Comparison of ENCODE assay signal across 8 mouse cellular contexts in genomic region chr2:116070614-116071425, GRCm38 (mm10). TPM values are rescaled to one million over a fixed set of nuclear protein-coding genes. Genes with fewer than 3 reads are reported as not detected.
DNase-seq lines count a peak whose midpoint lies in the region; ATAC-seq and TF ChIP-seq lines count a peak whose summit lies in the region.
"Had no signal": no experiment of that assay in that cellular context is flagged by ENCODE, and none has a peak within 500 bp of the region (broad histone marks: within the 10 kb centered on the region; RNA-seq: fewer than 3 reads in every experiment).

No protein-coding gene starts in this region.

- TF ChIP-seq CTCF in lung, adult 2 months (IDR thresholded peaks at IDR 0.05; ENCODE audit: insufficient read depth, low read length), result no peak

- H3K9me3 ChIP-seq in forebrain, embryonic 15.5 days, result no peaks in the 10 kb centered on the region
- H3K9me3 ChIP-seq in limb, embryonic 14.5 days (ENCODE audit: control insufficient read depth, low read length), result no peaks in the 10 kb centered on the region
- no peaks in the 10 kb centered on the region for H3K9me3 ChIP-seq in stomach, embryonic 15.5 days

- WGBS in lung, adult 2 months, result 31% methylated on average over 10 of the region's 10 CpGs
- WGBS in forebrain, embryonic 15.5 days, result 6% methylated on average over 10 of the region's 10 CpGs
- 17% methylated on average over 10 of the region's 10 CpGs for WGBS in limb, embryonic 14.5 days
- WGBS in stomach, embryonic 15.5 days, result 22% methylated on average over 10 of the region's 10 CpGs

- TF ChIP-seq POLR2A in lung, adult 2 months (IDR thresholded peaks at IDR 0.05; ENCODE audit: borderline replicate concordance, extremely low read depth, low read depth, low read length), result no peak
- TF ChIP-seq POLR2A in limb, embryonic 14.5 days (IDR thresholded peaks at IDR 0.05; ENCODE audit: borderline replicate concordance, extremely low read depth, insufficient read depth, insufficient read length), result no peak

- peak overlapping the region; percentile 78 for H3K4me2 ChIP-seq in forebrain, embryonic 15.5 days (replicated peaks)
- peak overlapping the region; percentile 41; the same call in 1 of the 2 replicates for H3K4me2 ChIP-seq in limb, embryonic 14.5 days (replicated peaks; ENCODE audit: low read depth, low read length, severe bottlenecking)
- H3K4me2 ChIP-seq in stomach, embryonic 15.5 days, result peak overlapping the region; percentile 71

- no peaks in the 10 kb centered on the region for H3K36me3 ChIP-seq in forebrain, embryonic 15.5 days
- no peaks in the 10 kb centered on the region for H3K36me3 ChIP-seq in limb, embryonic 14.5 days (ENCODE audit: control insufficient read depth, insufficient read depth, low read length)
- H3K36me3 ChIP-seq in stomach, embryonic 15.5 days, result no peaks in the 10 kb centered on the region

- H3K4me3 ChIP-seq in lung, adult 2 months (replicated peaks; ENCODE audit: extremely low read depth, low read depth, low read length), result peak overlapping the region; percentile 11
- peak overlapping the region; percentile 79 for H3K4me3 ChIP-seq in forebrain, embryonic 15.5 days
- H3K4me3 ChIP-seq in limb, embryonic 14.5 days (replicated peaks; ENCODE audit: low read length), result no peak overlapping the region
- peak overlapping the region; percentile 69 for H3K4me3 ChIP-seq in stomach, embryonic 15.5 days (replicated peaks)

- peak overlapping the region; percentile 81 for H3K9ac ChIP-seq in forebrain, embryonic 15.5 days (replicated peaks)
- no peak overlapping the region for H3K9ac ChIP-seq in limb, embryonic 14.5 days (ENCODE audit: low read depth, low read length, severe bottlenecking)
- no peak overlapping the region; the same call in 1 of the 2 replicates for H3K9ac ChIP-seq in stomach, embryonic 15.5 days

- peak overlapping the region; percentile 99 for H3K27ac ChIP-seq in forebrain, embryonic 15.5 days (replicated peaks)
- H3K27ac ChIP-seq in limb, embryonic 14.5 days (replicated peaks; ENCODE audit: low read depth, low read length), result no peak overlapping the region
- H3K27ac ChIP-seq in stomach, embryonic 15.5 days, result peak overlapping the region; percentile 55

- DNase-seq in lung, adult 2 months, result no peak
- DNase-seq in lung, postnatal 36 days, result no peak
- no peak for DNase-seq in limb, embryonic 14.5 days (ENCODE audit: low spot score)
- DNase-seq in ovary, postnatal 14 days (ENCODE audit: low spot score), result no peak
- no peak for DNase-seq in gastrocnemius, adult 8-10 months (ENCODE audit: low spot score in 2 of 2)

- ATAC-seq in forebrain, embryonic 15.5 days (replicated peaks), result no peak
- ATAC-seq in limb, embryonic 14.5 days (ENCODE audit: low FRiP score, low read depth), result no peak
- no peak for ATAC-seq in stomach, embryonic 15.5 days (ENCODE audit: insufficient read depth, low FRiP score, low read depth)

- H3K4me1 ChIP-seq in lung, adult 2 months (ENCODE audit: control insufficient read depth, insufficient read depth, low read length), result no peaks in the 10 kb centered on the region
- peaks cover 34% of the 10 kb centered on the region for H3K4me1 ChIP-seq in forebrain, embryonic 15.5 days
- peaks cover 15% of the 10 kb centered on the region for H3K4me1 ChIP-seq in limb, embryonic 14.5 days (ENCODE audit: control insufficient read depth, insufficient read depth, low read length)
- H3K4me1 ChIP-seq in stomach, embryonic 15.5 days, result no peaks in the 10 kb centered on the region

- no peaks in the 10 kb centered on the region for H3K27me3 ChIP-seq in forebrain, embryonic 15.5 days
- peaks cover 89% of the 10 kb centered on the region for H3K27me3 ChIP-seq in limb, embryonic 14.5 days (ENCODE audit: control insufficient read depth, insufficient read depth, low read length)
- no peaks in the 10 kb centered on the region for H3K27me3 ChIP-seq in stomach, embryonic 15.5 days (replicated peaks)

RNA-seq across cellular contexts. Expression of gene Meis2, which starts 5.2 kb away (rescaled TPM):
- polyA plus RNA-seq in lung, adult 2 months (2012; rRNA removed), result 15.6 and 22.6 TPM in 2 replicates
- polyA plus RNA-seq in forebrain, embryonic 15.5 days (2015; fragmentation: Nextera tagmentation; extraction: Ambion mirVana), result 155 and 167 TPM in 2 replicates
- 16.2 and 26.2 TPM in 2 replicates for polyA plus RNA-seq in limb, embryonic 14.5 days (2012; rRNA removed)
- polyA plus RNA-seq in limb, embryonic 14.5 days (2014; fragmentation: Nextera tagmentation; extraction: Ambion mirVana), result 17.3 and 17.9 TPM in 2 replicates
- polyA plus RNA-seq in stomach, embryonic 15.5 days (2015; fragmentation: Nextera tagmentation; extraction: Ambion mirVana), result 53.0 and 57.8 TPM in 2 replicates
- total RNA-seq in gastrocnemius, adult 8-10 months (2022), result 1 to 10 TPM in 2 of 4 experiments, under 1 TPM in 2; 0.56 to 1.9 (median 1.00) TPM
- total RNA-seq: megakaryocyte-erythroid progenitor cell, adult 5-6 weeks had no signal
